Comparison of ENCODE assay signal across 9 mouse cellular contexts in genomic region chr2:131128636-131129157, GRCm38 (mm10). TPM values are rescaled to one million over a fixed set of nuclear protein-coding genes. Genes with fewer than 3 reads are reported as not detected.
DNase-seq lines count a peak whose midpoint lies in the region; ATAC-seq and TF ChIP-seq lines count a peak whose summit lies in the region.
"Had no signal": no experiment of that assay in that cellular context is flagged by ENCODE, and none has a peak within 500 bp of the region (broad histone marks: within the 10 kb centered on the region; RNA-seq: fewer than 3 reads in every experiment).

No protein-coding gene starts in this region.

- peak in 1 of 2 experiments; percentile 31 for DNase-seq in heart, adult 2 months
- no peak for DNase-seq in heart, postnatal 25 days (ENCODE audit: low spot score)
- DNase-seq in midbrain, embryonic 10.5 days (ENCODE audit: low spot score): no peak
- DNase-seq in right cerebral cortex, postnatal 25 days: no peak
- no peak for DNase-seq in cerebellum, adult 8-10 months

- no peak overlapping the region for H3K4me2 ChIP-seq in midbrain, embryonic 13.5 days (replicated peaks)
- H3K4me2 ChIP-seq in hindbrain, embryonic 16.5 days (ENCODE audit: low read length): peak overlapping the region; percentile 0; the same call in 1 of the 2 replicates
- peak overlapping the region; percentile 88; the same call in 1 of the 2 replicates for H3K4me2 ChIP-seq in neural tube, embryonic 12.5 days (replicated peaks)

- ATAC-seq in midbrain, embryonic 13.5 days: no peak
- no peak for ATAC-seq in hindbrain, embryonic 16.5 days
- ATAC-seq in neural tube, embryonic 12.5 days (ENCODE audit: low FRiP score, low read depth): no peak

- H3K4me1 ChIP-seq in heart, adult 2 months (ENCODE audit: control insufficient read depth, insufficient read depth, low read length): peaks cover 24% of the 10 kb centered on the region
- H3K4me1 ChIP-seq in midbrain, embryonic 10.5 days: peaks cover 27% of the 10 kb centered on the region
- H3K4me1 ChIP-seq in midbrain, embryonic 13.5 days (replicated peaks): peaks cover 15% of the 10 kb centered on the region
- H3K4me1 ChIP-seq in hindbrain, embryonic 16.5 days (ENCODE audit: control insufficient read depth, insufficient read depth, low read depth, low read length): peaks cover 7% of the 10 kb centered on the region
- peaks cover 15% of the 10 kb centered on the region for H3K4me1 ChIP-seq in neural tube, embryonic 12.5 days

- no peak for TF ChIP-seq CTCF in heart, adult 2 months (IDR thresholded peaks at IDR 0.05)

- TF ChIP-seq EP300 in heart, adult 2 months (IDR thresholded peaks at IDR 0.05; ENCODE audit: insufficient read depth, low read depth, low read length): no peak

- peaks cover 10% of the 10 kb centered on the region for H3K36me3 ChIP-seq in heart, adult 2 months (ENCODE audit: control insufficient read depth, insufficient read depth, low read length)
- no peaks in the 10 kb centered on the region for H3K36me3 ChIP-seq in midbrain, embryonic 10.5 days
- no peaks in the 10 kb centered on the region for H3K36me3 ChIP-seq in midbrain, embryonic 13.5 days
- H3K36me3 ChIP-seq in hindbrain, embryonic 16.5 days (ENCODE audit: control insufficient read depth, insufficient read depth, low read length): no peaks in the 10 kb centered on the region
- no peaks in the 10 kb centered on the region for H3K36me3 ChIP-seq in neural tube, embryonic 12.5 days

- no peaks in the 10 kb centered on the region for H3K27me3 ChIP-seq in heart, adult 2 months (ENCODE audit: control insufficient read depth, insufficient read depth, low read length)
- H3K27me3 ChIP-seq in midbrain, embryonic 10.5 days (ENCODE audit: low read depth, poor library complexity, severe bottlenecking): peaks cover 33% of the 10 kb centered on the region
- 0 out of 2 replicates have a peak, but pooled peaks cover 3% of the 10 kb centered on the region for H3K27me3 ChIP-seq in midbrain, embryonic 13.5 days
- no peaks in the 10 kb centered on the region for H3K27me3 ChIP-seq in hindbrain, embryonic 16.5 days (replicated peaks; ENCODE audit: control insufficient read depth, insufficient read depth, low read length)
- H3K27me3 ChIP-seq in neural tube, embryonic 12.5 days (replicated peaks): 0 out of 2 replicates have a peak, but pooled peaks cover 2% of the 10 kb centered on the region

- H3K27ac ChIP-seq in heart, adult 2 months: peak overlapping the region; percentile 97
- H3K27ac ChIP-seq in midbrain, embryonic 10.5 days (replicated peaks): no peak overlapping the region
- no peak overlapping the region for H3K27ac ChIP-seq in midbrain, embryonic 13.5 days
- H3K27ac ChIP-seq in hindbrain, embryonic 16.5 days (ENCODE audit: low read depth, low read length): no peak overlapping the region
- no peak overlapping the region for H3K27ac ChIP-seq in neural tube, embryonic 12.5 days
- H3K27ac ChIP-seq: macrophage had no signal

- H3K9ac ChIP-seq in heart, adult 2 months (ENCODE audit: low read depth, low read length): peak overlapping the region; percentile 75
- no peak overlapping the region for H3K9ac ChIP-seq in midbrain, embryonic 13.5 days (replicated peaks)
- no peak overlapping the region for H3K9ac ChIP-seq in hindbrain, embryonic 16.5 days (ENCODE audit: low read depth, low read length)
- no peak overlapping the region for H3K9ac ChIP-seq in neural tube, embryonic 12.5 days

- 48% methylated on average over 3 of the region's 3 CpGs for WGBS in heart, adult 2 months
- WGBS in midbrain, embryonic 10.5 days: 88% methylated on average over 3 of the region's 3 CpGs
- WGBS in midbrain, embryonic 13.5 days: 90% methylated on average over 3 of the region's 3 CpGs
- WGBS in hindbrain, embryonic 16.5 days: 83% methylated on average over 3 of the region's 3 CpGs
- 84% methylated on average over 3 of the region's 3 CpGs for WGBS in neural tube, embryonic 12.5 days

- H3K9me3 ChIP-seq in midbrain, embryonic 10.5 days (replicated peaks): no peaks in the 10 kb centered on the region
- H3K9me3 ChIP-seq in midbrain, embryonic 13.5 days: no peaks in the 10 kb centered on the region
- no peaks in the 10 kb centered on the region for H3K9me3 ChIP-seq in hindbrain, embryonic 16.5 days (ENCODE audit: control insufficient read depth, low read length)
- no peaks in the 10 kb centered on the region for H3K9me3 ChIP-seq in neural tube, embryonic 12.5 days

- peak overlapping the region; percentile 81 for H3K4me3 ChIP-seq in heart, adult 2 months
- H3K4me3 ChIP-seq in midbrain, embryonic 10.5 days: peak overlapping the region; percentile 67; the same call in 1 of the 2 replicates
- no peak overlapping the region for H3K4me3 ChIP-seq in midbrain, embryonic 13.5 days (replicated peaks)
- H3K4me3 ChIP-seq in hindbrain, embryonic 16.5 days (ENCODE audit: low read length): no peak overlapping the region
- no peak overlapping the region for H3K4me3 ChIP-seq in neural tube, embryonic 12.5 days

- no peak for TF ChIP-seq POLR2A in heart, adult 2 months (IDR thresholded peaks at IDR 0.05; ENCODE audit: insufficient read depth, low read depth, low read length)

- H3K79me2 ChIP-seq in heart, adult 2 months (replicated peaks; ENCODE audit: control insufficient read depth, insufficient read depth, low read length): no peaks in the 10 kb centered on the region

- intact Hi-C loops in heart, adult 2 months (cut with DNase I): no loop called here
- intact Hi-C loops in heart, postnatal 25 days (cut with DNase I): no loop called here

RNA-seq across cellular contexts. Expression of gene Hspa12b, which starts 1.6 kb away (rescaled TPM):
- total RNA-seq in heart, adult 2 months (2021): 10 to 100 TPM; 29.7 to 31.4 TPM
- polyA plus RNA-seq in heart, adult 2 months (2012; rRNA removed): 21.9 and 27.8 TPM in 2 replicates
- 10 to 100 TPM; 32.5 to 43.1 TPM for total RNA-seq in heart, postnatal 25 days (2021)
- 6.5 and 7.6 TPM in 2 replicates for polyA plus RNA-seq in midbrain, embryonic 10.5 days (2016; fragmentation: Nextera tagmentation; extraction: Ambion mirVana)
- 3.1 and 4.0 TPM in 2 replicates for polyA plus RNA-seq in midbrain, embryonic 13.5 days (2015; fragmentation: Nextera tagmentation; extraction: Ambion mirVana)
- 6.5 and 6.9 TPM in 2 replicates for polyA plus RNA-seq in hindbrain, embryonic 16.5 days (2015; fragmentation: Nextera tagmentation; extraction: Ambion mirVana)
- polyA plus RNA-seq in neural tube, embryonic 12.5 days (2016; fragmentation: Nextera tagmentation; extraction: Ambion mirVana): 6.1 and 6.9 TPM in 2 replicates

RNA-seq across cellular contexts. Expression of gene Gm11037, which starts 4.6 kb away (rescaled TPM):
- total RNA-seq in heart, adult 2 months (2021): not detected
- not detected in 2 replicates for polyA plus RNA-seq in heart, adult 2 months (2012; rRNA removed)
- not detected for total RNA-seq in heart, postnatal 25 days (2021)
- polyA plus RNA-seq in midbrain, embryonic 10.5 days (2016; fragmentation: Nextera tagmentation; extraction: Ambion mirVana): not detected in 2 replicates
- not detected in 2 replicates for polyA plus RNA-seq in midbrain, embryonic 13.5 days (2015; fragmentation: Nextera tagmentation; extraction: Ambion mirVana)
- polyA plus RNA-seq in hindbrain, embryonic 16.5 days (2015; fragmentation: Nextera tagmentation; extraction: Ambion mirVana): not detected in 2 replicates
- not detected in 2 replicates for polyA plus RNA-seq in neural tube, embryonic 12.5 days (2016; fragmentation: Nextera tagmentation; extraction: Ambion mirVana)
- polyA plus RNA-seq: macrophage had no signal

RNA-seq across cellular contexts. Expression of gene 1700037H04Rik, which starts 31.2 kb away (rescaled TPM):
- 10 to 100 TPM in 1 of 2 experiments, 1 to 10 TPM in 1; 9.8 to 11.3 TPM for total RNA-seq in heart, adult 2 months (2021)
- polyA plus RNA-seq in heart, adult 2 months (2012; rRNA removed): 33.6 and 48.9 TPM in 2 replicates
- 10 to 100 TPM; 11.5 to 12.2 TPM for total RNA-seq in heart, postnatal 25 days (2021)
- 136 and 145 TPM in 2 replicates for polyA plus RNA-seq in midbrain, embryonic 10.5 days (2016; fragmentation: Nextera tagmentation; extraction: Ambion mirVana)
- polyA plus RNA-seq in midbrain, embryonic 13.5 days (2015; fragmentation: Nextera tagmentation; extraction: Ambion mirVana): 89.6 and 92.2 TPM in 2 replicates
- polyA plus RNA-seq in hindbrain, embryonic 16.5 days (2015; fragmentation: Nextera tagmentation; extraction: Ambion mirVana): 86.6 and 92.7 TPM in 2 replicates
- polyA plus RNA-seq in neural tube, embryonic 12.5 days (2016; fragmentation: Nextera tagmentation; extraction: Ambion mirVana): 98.8 and 104 TPM in 2 replicates

RNA-seq across cellular contexts. Expression of gene Siglec1, which starts 42.1 kb away (rescaled TPM):
- 1 to 10 TPM; 2.1 to 2.5 TPM for total RNA-seq in heart, adult 2 months (2021)
- polyA plus RNA-seq in heart, adult 2 months (2012; rRNA removed): 3.1 and 3.3 TPM in 2 replicates
- total RNA-seq in heart, postnatal 25 days (2021): 1 to 10 TPM; 1.6 to 2.2 TPM
- polyA plus RNA-seq in midbrain, embryonic 10.5 days (2016; fragmentation: Nextera tagmentation; extraction: Ambion mirVana): 0.12 TPM in 2 replicates
- 0.06 and 0.17 TPM in 2 replicates for polyA plus RNA-seq in midbrain, embryonic 13.5 days (2015; fragmentation: Nextera tagmentation; extraction: Ambion mirVana)
- 0.15 and 0.24 TPM in 2 replicates for polyA plus RNA-seq in hindbrain, embryonic 16.5 days (2015; fragmentation: Nextera tagmentation; extraction: Ambion mirVana)
- polyA plus RNA-seq in neural tube, embryonic 12.5 days (2016; fragmentation: Nextera tagmentation; extraction: Ambion mirVana): 0.11 and 0.13 TPM in 2 replicates

RNA-seq across cellular contexts. Expression of gene Cenpb, which starts 51.2 kb away (rescaled TPM):
- total RNA-seq in heart, adult 2 months (2021): 10 to 100 TPM; 71.9 to 92.6 TPM
- 57.1 and 58.5 TPM in 2 replicates for polyA plus RNA-seq in heart, adult 2 months (2012; rRNA removed)
- total RNA-seq in heart, postnatal 25 days (2021): 10 to 100 TPM; 76.6 to 80.9 TPM
- polyA plus RNA-seq in midbrain, embryonic 10.5 days (2016; fragmentation: Nextera tagmentation; extraction: Ambion mirVana): 9.0 and 10.6 TPM in 2 replicates
- 13.3 and 15.0 TPM in 2 replicates for polyA plus RNA-seq in midbrain, embryonic 13.5 days (2015; fragmentation: Nextera tagmentation; extraction: Ambion mirVana)
- 11.1 and 11.3 TPM in 2 replicates for polyA plus RNA-seq in hindbrain, embryonic 16.5 days (2015; fragmentation: Nextera tagmentation; extraction: Ambion mirVana)
- 19.3 and 21.1 TPM in 2 replicates for polyA plus RNA-seq in neural tube, embryonic 12.5 days (2016; fragmentation: Nextera tagmentation; extraction: Ambion mirVana)

Comparison
In these comparisons a context has a peak if more than half of its experiments do, and no peak if none do; other contexts are left out.
1. H3K4me3 ChIP-seq: peak in heart, adult 2 months (single experiment) and midbrain, embryonic 10.5 days (single experiment); none in midbrain, embryonic 13.5 days (single experiment), hindbrain, embryonic 16.5 days (single experiment) and neural tube, embryonic 12.5 days (single experiment).